Mouse (Mus musculus): ENCODE measurements at regions not wholly inside any gene's neighbourhood (a gene's known extent, or its start where the extent isn't known, plus 50 kb on each side); places are given as distances from the start of the nearest gene placed in this dataset.

DNA sequence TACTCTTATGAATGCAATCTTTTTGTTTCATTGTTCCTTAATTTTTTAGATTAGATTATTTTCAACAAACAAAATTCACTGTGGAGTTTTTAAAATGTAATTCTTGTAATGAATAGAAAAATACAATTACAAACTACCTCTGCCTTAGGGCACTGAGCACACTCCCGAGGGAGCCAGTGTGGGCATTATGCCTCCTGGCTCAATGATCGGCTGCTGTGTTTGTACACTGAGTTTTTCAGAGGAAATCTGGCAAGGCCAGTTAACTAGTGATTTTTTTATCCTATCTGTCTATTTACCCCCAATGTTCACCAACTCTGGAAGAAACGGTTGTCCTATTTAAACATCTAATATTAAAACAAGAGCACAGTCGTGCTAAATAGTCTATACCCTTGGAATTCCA, 69.9 kb upstream of the Syndig1 start:
- 78% methylated on average over 4 of the region's 4 CpGs for WGBS
- H3K4me3 ChIP-seq (ENCODE audit: insufficient read depth, low read depth, low read length) = no peak overlapping the region
- no peaks in the 10 kb centered on the region for H3K27me3 ChIP-seq (replicated peaks; ENCODE audit: control insufficient read depth, insufficient read depth, low read length)
- TF ChIP-seq POLR2A (IDR thresholded peaks at IDR 0.05; ENCODE audit: low read depth, low read length) (no peak), CTCF (conservative IDR thresholded peaks at IDR 0.05; ENCODE audit: insufficient read depth, insufficient read length, low read depth, low read length) (no peak)
- H3K36me3 ChIP-seq (ENCODE audit: control insufficient read depth, insufficient read depth, low read length) = no peaks in the 10 kb centered on the region
- no peaks in the 10 kb centered on the region for H3K4me1 ChIP-seq (ENCODE audit: control insufficient read depth, insufficient read depth, low read length)
- DNase-seq = no peak
- no peak overlapping the region for H3K27ac ChIP-seq (ENCODE audit: insufficient read depth, low read depth, low read length)

DNA sequence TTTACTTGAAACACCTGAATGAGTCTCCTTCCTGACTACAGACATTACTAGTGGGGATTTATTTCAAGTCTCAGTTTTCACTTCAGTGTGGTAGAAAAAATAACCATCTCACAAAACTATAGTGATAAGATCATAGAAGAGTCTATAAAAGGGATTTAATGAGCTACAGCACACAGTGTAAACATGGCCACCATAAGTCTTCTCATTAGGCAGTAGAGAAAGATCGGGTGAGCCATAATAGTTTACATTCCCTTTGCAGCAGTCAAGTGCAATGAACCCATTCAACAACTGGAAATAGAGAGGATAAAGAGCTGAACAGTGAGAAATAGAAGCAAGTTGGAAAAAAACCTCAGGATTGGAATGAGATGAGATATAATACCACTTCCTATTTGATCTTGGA, 65.1 kb upstream of the Syndig1 start:
- no peak overlapping the region for H3K4me3 ChIP-seq (ENCODE audit: insufficient read depth, low read depth, low read length)
- H3K27me3 ChIP-seq (replicated peaks; ENCODE audit: control insufficient read depth, insufficient read depth, low read length) = no peaks in the 10 kb centered on the region
- TF ChIP-seq CTCF (conservative IDR thresholded peaks at IDR 0.05; ENCODE audit: insufficient read depth, insufficient read length, low read depth, low read length) (no peak), POLR2A (IDR thresholded peaks at IDR 0.05; ENCODE audit: low read depth, low read length) (no peak)
- WGBS = 19% methylated on average over 1 of the region's 1 CpGs
- H3K27ac ChIP-seq (ENCODE audit: insufficient read depth, low read depth, low read length) = no peak overlapping the region
- no peak for DNase-seq
- no peaks in the 10 kb centered on the region for H3K36me3 ChIP-seq (ENCODE audit: control insufficient read depth, insufficient read depth, low read length)
- no peaks in the 10 kb centered on the region for H3K4me1 ChIP-seq (ENCODE audit: control insufficient read depth, insufficient read depth, low read length)

GRCm38 (mm10) chr2:149768027-149768426, 61.0 kb upstream of the Syndig1 start:
- H3K36me3 ChIP-seq (ENCODE audit: control insufficient read depth, insufficient read depth, low read length) = no peaks in the 10 kb centered on the region
- H3K4me1 ChIP-seq (ENCODE audit: control insufficient read depth, insufficient read depth, low read length) = no peaks in the 10 kb centered on the region
- DNase-seq = no peak
- no peaks in the 10 kb centered on the region for H3K27me3 ChIP-seq (replicated peaks; ENCODE audit: control insufficient read depth, insufficient read depth, low read length)
- TF ChIP-seq POLR2A (IDR thresholded peaks at IDR 0.05; ENCODE audit: low read depth, low read length) (no peak), CTCF (conservative IDR thresholded peaks at IDR 0.05; ENCODE audit: insufficient read depth, insufficient read length, low read depth, low read length) (no peak)
- no peak overlapping the region for H3K27ac ChIP-seq (ENCODE audit: insufficient read depth, low read depth, low read length)
- 68% methylated on average over 1 of the region's 1 CpGs for WGBS
- H3K4me3 ChIP-seq (ENCODE audit: insufficient read depth, low read depth, low read length) = no peak overlapping the region

DNA sequence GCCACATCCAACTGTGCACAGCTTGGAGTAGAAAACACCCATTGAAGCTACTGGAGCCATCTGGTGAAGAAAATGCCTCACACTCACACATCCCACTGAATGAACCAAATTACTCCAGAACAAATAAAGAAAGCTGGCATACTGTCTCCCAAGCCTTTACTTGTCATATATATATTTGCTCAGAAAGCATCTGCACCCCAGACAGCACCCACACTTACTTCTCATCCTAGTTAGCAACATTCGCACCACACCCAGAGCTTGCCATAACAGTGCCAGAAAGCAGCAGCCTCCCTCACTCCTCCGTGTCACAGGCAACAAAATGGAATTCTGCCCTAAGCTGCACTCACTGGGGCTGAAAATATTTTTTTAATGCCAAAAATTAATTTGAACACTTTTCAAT, 60.5 kb upstream of the Syndig1 start:
- WGBS = 78% methylated on average over 2 of the region's 2 CpGs

GRCm38 (mm10) chr2:149777316-149777715, 51.7 kb upstream of the Syndig1 start:
- Histone ChIP-seq H3K27ac (ENCODE audit: insufficient read depth, low read depth, low read length) (no peak overlapping the region), H3K27me3 (replicated peaks; ENCODE audit: control insufficient read depth, insufficient read depth, low read length) (no peaks in the 10 kb centered on the region), H3K36me3 (ENCODE audit: control insufficient read depth, insufficient read depth, low read length) (no peaks in the 10 kb centered on the region), H3K4me3 (ENCODE audit: insufficient read depth, low read depth, low read length) (no peak overlapping the region), H3K4me1 (ENCODE audit: control insufficient read depth, insufficient read depth, low read length) (no peaks in the 10 kb centered on the region)
- DNase-seq = no peak
- 86% methylated on average over 3 of the region's 3 CpGs for WGBS
- TF ChIP-seq POLR2A (IDR thresholded peaks at IDR 0.05; ENCODE audit: low read depth, low read length) = no peak
- TF ChIP-seq CTCF (conservative IDR thresholded peaks at IDR 0.05; ENCODE audit: insufficient read depth, insufficient read length, low read depth, low read length) = no peak

More for the DNA sequence above, 60.5 kb upstream of the Syndig1 start:
- DNase-seq = no peak
- H3K4me1 ChIP-seq (ENCODE audit: control insufficient read depth, insufficient read depth, low read length) = no peaks in the 10 kb centered on the region
- H3K27ac ChIP-seq (ENCODE audit: insufficient read depth, low read depth, low read length) = no peak overlapping the region
- no peak overlapping the region for H3K4me3 ChIP-seq (ENCODE audit: insufficient read depth, low read depth, low read length)
- TF ChIP-seq CTCF (conservative IDR thresholded peaks at IDR 0.05; ENCODE audit: insufficient read depth, insufficient read length, low read depth, low read length) = no peak
- no peak for TF ChIP-seq POLR2A (IDR thresholded peaks at IDR 0.05; ENCODE audit: low read depth, low read length)
- no peaks in the 10 kb centered on the region for H3K27me3 ChIP-seq (replicated peaks; ENCODE audit: control insufficient read depth, insufficient read depth, low read length)
- H3K36me3 ChIP-seq (ENCODE audit: control insufficient read depth, insufficient read depth, low read length) = no peaks in the 10 kb centered on the region

Data from kidney, adult 2 months (tissue).